Mouse (Mus musculus): ENCODE data around the gene Vamp8. TPM values are rescaled to one million over a fixed set of nuclear protein-coding genes. Genes with fewer than 3 reads are reported as not detected.
A peak's percentile ranks its signal among the peaks of the same experiment; 100 is the strongest.

Gene Vamp8
- total RNA-seq (2014; rRNA removed) (7.2 and 17.4 TPM in 2 replicates), polyA plus RNA-seq (2015; fragmentation: Nextera tagmentation; extraction: Ambion mirVana) (34.3 and 39.6 TPM in 2 replicates)

DNA sequence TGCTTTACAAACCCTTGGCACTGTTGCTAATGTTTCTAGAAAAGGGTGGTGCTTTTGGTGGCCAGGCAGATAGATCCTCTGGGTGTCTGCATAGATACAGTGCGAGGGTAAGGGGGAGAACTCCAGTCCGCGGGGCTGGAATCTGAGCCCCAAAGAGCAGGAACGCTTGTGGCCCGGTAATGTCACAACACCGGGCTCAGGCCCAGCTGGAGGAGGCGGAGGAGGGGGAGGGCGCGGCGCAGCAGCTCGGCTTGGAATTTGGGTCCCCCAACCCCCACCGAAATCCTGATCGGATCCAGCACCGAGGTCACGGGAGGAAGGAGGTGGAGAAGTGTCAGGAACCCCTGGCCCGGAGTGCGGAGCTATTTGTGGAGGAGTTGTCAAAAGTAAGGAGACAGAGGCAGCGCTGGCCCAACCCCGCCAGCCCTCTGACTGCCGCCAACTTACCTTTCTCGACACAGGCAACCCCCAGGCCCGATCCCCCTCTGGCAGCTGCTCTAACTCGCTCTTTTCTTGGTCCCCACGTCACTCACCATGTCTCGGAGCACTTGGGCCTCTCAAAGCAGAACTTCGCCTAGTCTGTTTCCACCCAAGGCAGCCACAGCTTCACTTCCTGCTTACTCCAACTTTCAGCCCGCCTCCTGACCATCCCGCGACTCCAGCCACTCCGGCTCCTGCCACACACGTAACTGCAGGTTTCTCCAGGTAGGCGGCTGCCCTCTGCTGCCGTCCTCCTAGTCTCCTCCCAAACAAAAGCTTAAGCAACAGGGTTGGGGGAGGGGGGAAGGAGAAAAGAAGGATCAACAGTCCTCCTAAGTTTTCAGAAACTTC lies at the start of gene Vamp8:
Gene Vamp8 (minus strand): TSS at position 763 of the 831 bp plus-strand sequence.
- WGBS: 3% methylated on average over 32 of the region's 33 CpGs
- ATAC-seq (peak; percentile 67), DNase-seq (ENCODE audit: low spot score) (peak; percentile 48)
- H3K4me1 ChIP-seq (ENCODE audit: insufficient read depth, low read length): 0 out of 2 replicates have a peak, but pooled peaks cover 5% of the 10 kb centered on the region
- peak; percentile 5; the same call in 1 of the 2 replicates for TF ChIP-seq CTCF (IDR thresholded peaks at IDR 0.05; ENCODE audit: low read depth)
- H3K27me3 ChIP-seq (ENCODE audit: insufficient read depth, low read length): peaks cover 7% of the 10 kb centered on the region; the same call in 1 of the 2 replicates
- peak within 1 kb of the TSS; percentile 67; the same call in 1 of the 2 replicates for H3K27ac ChIP-seq
- peak within 1 kb of the TSS; percentile 61 for H3K4me2 ChIP-seq (ENCODE audit: low read depth, low read length)
- no peaks in the 10 kb centered on the region for H3K9me3 ChIP-seq (ENCODE audit: low read length)
- peak within 1 kb of the TSS; percentile 40 for H3K9ac ChIP-seq (replicated peaks; ENCODE audit: low read length)
- peak within 1 kb of the TSS; percentile 35 for H3K4me3 ChIP-seq (ENCODE audit: low read length)
- no peaks in the 10 kb centered on the region for H3K36me3 ChIP-seq (ENCODE audit: insufficient read depth, low read length)

DNA sequence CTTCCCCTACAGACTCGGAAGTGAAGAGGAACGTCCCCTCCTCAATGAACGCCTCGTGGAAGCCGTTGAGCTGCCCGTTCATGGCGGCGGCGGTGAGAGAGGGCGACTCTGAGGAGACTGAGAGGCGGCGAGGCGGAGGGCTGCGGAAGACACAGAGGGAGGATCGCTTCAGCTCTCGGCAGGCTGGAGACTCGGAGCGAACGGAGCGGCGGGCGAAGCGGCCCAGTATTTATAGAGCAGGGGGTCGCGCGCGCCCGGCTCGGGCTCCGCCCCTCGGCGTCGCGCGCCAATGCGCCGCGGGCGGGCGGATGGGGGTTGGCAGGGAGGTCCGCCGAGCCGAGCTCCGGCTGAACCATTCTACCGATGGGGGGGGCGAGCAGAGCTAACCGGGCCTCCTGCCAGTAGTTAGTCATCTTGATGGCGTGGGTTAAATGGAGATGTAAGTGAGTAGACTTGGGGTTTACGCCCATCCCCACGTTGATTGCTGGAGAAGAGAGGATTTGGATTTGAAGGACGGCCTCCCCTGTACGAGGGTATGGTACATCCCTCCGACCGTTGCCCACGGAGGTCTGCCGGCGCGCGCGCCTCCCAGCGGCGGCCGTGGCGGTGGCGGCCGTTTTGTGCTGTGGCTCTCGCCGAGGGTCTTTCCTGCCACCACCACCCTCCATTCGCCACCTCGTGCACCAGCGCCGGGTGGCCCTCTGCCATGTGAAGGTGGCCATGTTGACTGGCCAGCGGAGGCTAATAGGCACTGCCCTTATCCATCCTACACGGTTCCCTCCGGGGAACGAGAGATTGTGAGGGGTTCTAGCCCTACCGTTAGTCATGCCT lies 49.1 kb upstream of the Vamp8 start, which contains the start of gene Mat2a:
Gene Mat2a (minus strand): TSS at position 204 of the 831 bp plus-strand sequence.
- Histone ChIP-seq H3K9ac (replicated peaks; ENCODE audit: low read length) (peak within 1 kb of the TSS; percentile 99), H3K27me3 (ENCODE audit: insufficient read depth, low read length) (no peaks in the 10 kb centered on the region), H3K27ac (peak within 1 kb of the TSS; percentile 100), H3K4me3 (ENCODE audit: low read length) (peak within 1 kb of the TSS; percentile 100), H3K4me1 (ENCODE audit: insufficient read depth, low read length) (peaks cover 16% of the 10 kb centered on the region), H3K9me3 (ENCODE audit: low read length) (no peaks in the 10 kb centered on the region), H3K4me2 (ENCODE audit: low read depth, low read length) (peak within 1 kb of the TSS; percentile 70), H3K36me3 (ENCODE audit: insufficient read depth, low read length) (peaks cover 25% of the 10 kb centered on the region)
- under 1% methylated on average over 76 of the region's 77 CpGs for WGBS
- DNase-seq (ENCODE audit: low spot score) (peak; percentile 97), ATAC-seq (peak; percentile 93)
- peak; percentile 49 for TF ChIP-seq CTCF (IDR thresholded peaks at IDR 0.05; ENCODE audit: low read depth)

DNA sequence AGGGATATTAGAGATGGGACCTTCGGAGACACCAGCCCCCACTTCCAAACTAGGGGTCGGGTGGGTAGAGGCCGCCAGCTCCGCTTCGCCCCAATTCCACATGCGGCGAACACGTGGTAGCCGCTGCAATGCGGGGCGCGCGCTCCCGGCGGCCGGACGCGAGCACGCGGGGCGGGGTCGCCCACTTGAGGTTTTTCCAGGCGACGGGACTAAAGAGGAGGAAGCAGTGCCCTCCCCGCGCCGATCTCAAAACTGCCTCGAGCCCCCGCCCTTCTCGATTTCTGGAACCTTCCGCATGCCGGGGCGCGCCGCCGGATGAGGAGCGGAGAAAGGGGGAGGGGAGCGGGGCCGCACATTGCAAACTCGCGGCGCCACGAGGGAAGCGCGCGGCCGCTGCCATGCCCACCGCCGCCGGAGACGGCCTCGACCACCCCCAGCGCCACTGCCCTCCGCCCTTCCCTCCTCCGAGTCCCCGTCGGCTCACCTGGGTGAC lies 48.4 kb upstream of the Vamp8 start:
- no peak for TF ChIP-seq CTCF (IDR thresholded peaks at IDR 0.05; ENCODE audit: low read depth)
- Histone ChIP-seq H3K4me1 (ENCODE audit: insufficient read depth, low read length) (peaks cover 16% of the 10 kb centered on the region), H3K4me2 (ENCODE audit: low read depth, low read length) (peak overlapping the region; percentile 70), H3K9ac (replicated peaks; ENCODE audit: low read length) (peak overlapping the region; percentile 99), H3K27me3 (ENCODE audit: insufficient read depth, low read length) (no peaks in the 10 kb centered on the region), H3K4me3 (ENCODE audit: low read length) (peak overlapping the region; percentile 100), H3K27ac (peak overlapping the region; percentile 100), H3K36me3 (ENCODE audit: insufficient read depth, low read length) (peaks cover 25% of the 10 kb centered on the region), H3K9me3 (ENCODE audit: low read length) (no peaks in the 10 kb centered on the region)
- DNase-seq (ENCODE audit: low spot score): peak; percentile 95
- ATAC-seq: peak; percentile 74
- 2% methylated on average over 50 of the region's 57 CpGs for WGBS

DNA sequence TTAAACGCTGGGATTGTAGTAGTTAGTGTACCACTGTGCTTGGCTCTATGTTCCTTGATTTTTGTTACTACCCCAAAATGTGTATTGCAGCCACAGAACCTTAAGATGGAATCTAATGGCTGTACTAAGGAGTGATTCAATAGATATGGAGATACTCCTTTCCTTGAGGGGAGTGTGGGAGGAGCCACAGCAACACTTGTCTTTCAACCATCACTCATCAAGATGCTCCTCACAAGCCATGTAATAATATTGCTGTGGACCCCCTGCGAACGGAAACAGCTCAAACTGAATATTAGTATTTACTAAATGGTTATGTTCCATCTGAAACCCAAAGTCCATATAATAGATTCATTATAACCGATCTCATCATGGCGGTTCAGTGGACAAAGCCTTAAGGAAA lies 47.7 kb upstream of the Vamp8 start:
- DNase-seq (ENCODE audit: low spot score) (no peak), ATAC-seq (no peak)
- peak overlapping the region; percentile 70 for H3K4me2 ChIP-seq (ENCODE audit: low read depth, low read length)
- H3K4me1 ChIP-seq (ENCODE audit: insufficient read depth, low read length): peaks cover 16% of the 10 kb centered on the region
- peak overlapping the region; percentile 100; the same call in 1 of the 2 replicates for H3K27ac ChIP-seq
- WGBS: under 1% methylated on average over 5 of the region's 5 CpGs
- H3K9ac ChIP-seq (replicated peaks; ENCODE audit: low read length): peak overlapping the region; percentile 99
- peak overlapping the region; percentile 100 for H3K4me3 ChIP-seq (ENCODE audit: low read length)
- no peaks in the 10 kb centered on the region for H3K27me3 ChIP-seq (ENCODE audit: insufficient read depth, low read length)
- H3K9me3 ChIP-seq (ENCODE audit: low read length): no peaks in the 10 kb centered on the region
- peaks cover 25% of the 10 kb centered on the region for H3K36me3 ChIP-seq (ENCODE audit: insufficient read depth, low read length)
- no peak for TF ChIP-seq CTCF (IDR thresholded peaks at IDR 0.05; ENCODE audit: low read depth)

DNA sequence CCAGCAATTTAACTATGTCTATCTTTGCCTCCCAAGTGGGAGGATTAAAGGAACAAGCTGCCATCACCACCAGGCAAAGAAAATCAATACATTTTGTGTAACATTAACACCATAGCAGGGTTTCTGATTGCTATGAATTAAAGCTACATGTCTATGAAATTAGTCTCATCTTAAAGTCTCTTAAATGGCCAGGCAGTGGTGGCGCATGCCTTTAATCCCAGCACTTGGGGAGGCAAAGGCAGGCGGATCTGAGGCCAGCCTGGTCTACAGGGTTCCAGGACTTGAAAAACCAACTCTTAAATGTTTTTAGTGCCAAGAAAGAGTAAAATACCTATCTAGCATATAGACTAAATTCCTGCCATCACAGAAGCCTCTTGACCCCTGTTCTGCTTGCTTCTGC lies 41.6 kb upstream of the Vamp8 start:
- no peak for ATAC-seq
- Histone ChIP-seq H3K4me3 (ENCODE audit: low read length) (no peak overlapping the region), H3K9ac (replicated peaks; ENCODE audit: low read length) (no peak overlapping the region), H3K36me3 (ENCODE audit: insufficient read depth, low read length) (peaks cover 51% of the 10 kb centered on the region), H3K9me3 (ENCODE audit: low read length) (no peaks in the 10 kb centered on the region), H3K4me2 (ENCODE audit: low read depth, low read length) (no peak overlapping the region), H3K4me1 (ENCODE audit: insufficient read depth, low read length) (peaks cover 6% of the 10 kb centered on the region; the same call in 1 of the 2 replicates), H3K27me3 (ENCODE audit: insufficient read depth, low read length) (no peaks in the 10 kb centered on the region), H3K27ac (no peak overlapping the region)
- TF ChIP-seq CTCF (IDR thresholded peaks at IDR 0.05; ENCODE audit: low read depth): no peak
- 85% methylated on average over 2 of the region's 2 CpGs for WGBS
- DNase-seq (ENCODE audit: low spot score): no peak
